Mouse (Mus musculus) small intestine, adult 2 months (tissue): Measurements from ENCODE around the gene Pdxk. TPM values are rescaled to one million over a fixed set of nuclear protein-coding genes. Genes with fewer than 3 reads are reported as not detected.

Source experiments
- H3K27ac ChIP-seq: fragments of 200-500 bp; 2 replicates; pipeline ENCODE4 v1.5.1; 2012; ENCODE audit warnings: low read depth, low read length, control low read depth, inconsistent platforms; ENCODE audit not compliant: insufficient read depth
- H3K27me3 ChIP-seq: fragments of 200-500 bp; 2 replicates; pipeline ENCODE4 v1.6.1; 2012; ENCODE audit warnings: mild to moderate bottlenecking, moderate library complexity, low read length, inconsistent platforms; ENCODE audit not compliant: control insufficient read depth, insufficient read depth
- H3K36me3 ChIP-seq: fragments of 200-500 bp; 2 replicates; pipeline ENCODE4 v1.6.1; 2012; ENCODE audit warnings: mild to moderate bottlenecking, low read length, control low read depth, inconsistent platforms; ENCODE audit not compliant: control insufficient read depth, insufficient read depth
- H3K4me1 ChIP-seq: fragments of 200-500 bp; 2 replicates; pipeline ENCODE4 v1.6.1; 2012; ENCODE audit warnings: low read length, inconsistent platforms, mixed read lengths; ENCODE audit not compliant: control insufficient read depth, insufficient read depth, insufficient read length
- H3K4me3 ChIP-seq: fragments of 200-500 bp; 2 replicates; pipeline ENCODE4 v1.5.1; 2012; ENCODE audit warnings: low read depth, mild to moderate bottlenecking, control low read depth, inconsistent platforms, low read length, moderate library complexity
- CTCF ChIP-seq: fragments of 200-500 bp; IDR thresholded peaks from 2 replicates; pipeline ENCODE4 v1.5.1; 2012; ENCODE audit warnings: low read depth, mild to moderate bottlenecking, control low read depth, inconsistent platforms, low read length, moderate library complexity, mixed read lengths; ENCODE audit not compliant: insufficient replicate concordance, insufficient read length; ENCODE audit errors: extremely low read depth
- POLR2A ChIP-seq: fragments of 200-500 bp; IDR thresholded peaks from 2 replicates; pipeline ENCODE4 v1.6.1; 2012; ENCODE audit warnings: low read depth, mild to moderate bottlenecking, control low read depth, inconsistent platforms, low read length, moderate library complexity
- WGBS: fragments of 180-500 bp; shearing (Covaris S2); methylation state at CpG from one replicate; pipeline ENCODE4 v1.1.7; 2018; 5-methylcytosine and 5-hydroxymethylcytosine counted together
- polyA plus RNA-seq: library from polyadenylated mRNA; depleted of rRNA; stranded (reverse); fragments of >200 nt; gene quantifications from 2 replicates; pipeline ENCODE4 v1.2.3, GENCODE M21; 2012

The Pdxk gene
- polyA plus RNA-seq, 1 experiment = 38.7 TPM

- TF ChIP-seq POLR2A (no peak), CTCF (no peak)
- peak overlapping the region; percentile 82 for H3K27ac ChIP-seq
- WGBS = 8% methylated on average over 5 of the region's 5 CpGs
- H3K36me3 ChIP-seq = no peaks in the 10 kb centered on the region
- peaks cover 60% of the 10 kb centered on the region for H3K4me1 ChIP-seq
- H3K4me3 ChIP-seq = no peak overlapping the region
- no peaks in the 10 kb centered on the region for H3K27me3 ChIP-seq
Measured at GRCm38 (mm10) chr10:78460463-78460862, 4.3 kb downstream of the Pdxk start.

- no peaks in the 10 kb centered on the region for H3K36me3 ChIP-seq
- H3K4me1 ChIP-seq = peaks cover 46% of the 10 kb centered on the region
- no peak for TF ChIP-seq CTCF
- TF ChIP-seq POLR2A = no peak
- WGBS = 68% methylated on average over 5 of the region's 5 CpGs
- H3K4me3 ChIP-seq = no peak overlapping the region
- H3K27ac ChIP-seq = peak overlapping the region; percentile 68
- H3K27me3 ChIP-seq = no peaks in the 10 kb centered on the region
Measured at GRCm38 (mm10) chr10:78458348-78459111, 6.2 kb downstream of the Pdxk start.

- TF ChIP-seq CTCF (peak; percentile 48; the same call in 1 of the 2 replicates), POLR2A (peak; percentile 35; the same call in 1 of the 2 replicates)
- no peaks in the 10 kb centered on the region for H3K36me3 ChIP-seq
- H3K4me3 ChIP-seq = peak overlapping the region; percentile 42
- H3K27ac ChIP-seq = peak overlapping the region; percentile 79
- WGBS = 30% methylated on average over 10 of the region's 10 CpGs
- peaks cover 43% of the 10 kb centered on the region for H3K4me1 ChIP-seq
- no peaks in the 10 kb centered on the region for H3K27me3 ChIP-seq
Measured at GRCm38 (mm10) chr10:78457495-78458347, 7.1 kb downstream of the Pdxk start.

GRCm38 (mm10) chr10:78456696-78457095, 8.1 kb downstream of the Pdxk start:
- WGBS = 83% methylated on average over 13 of the region's 13 CpGs
- TF ChIP-seq CTCF (no peak), POLR2A (no peak)
- no peak overlapping the region for H3K27ac ChIP-seq

GRCm38 (mm10) chr10:78452641-78453040, 12.1 kb downstream of the Pdxk start:
- 71% methylated on average over 4 of the region's 4 CpGs for WGBS
- no peak overlapping the region for H3K4me3 ChIP-seq
- peaks cover 7% of the 10 kb centered on the region for H3K4me1 ChIP-seq
- peaks cover 25% of the 10 kb centered on the region for H3K36me3 ChIP-seq
- H3K27ac ChIP-seq = no peak overlapping the region
- TF ChIP-seq CTCF = no peak
- TF ChIP-seq POLR2A = no peak
- no peaks in the 10 kb centered on the region for H3K27me3 ChIP-seq

More at GRCm38 (mm10) chr10:78456696-78457095, 8.1 kb downstream of the Pdxk start:
- no peaks in the 10 kb centered on the region; the same call in 1 of the 2 replicates for H3K36me3 ChIP-seq
- H3K4me1 ChIP-seq = peaks cover 34% of the 10 kb centered on the region
- no peaks in the 10 kb centered on the region for H3K27me3 ChIP-seq
- H3K4me3 ChIP-seq = no peak overlapping the region

GRCm38 (mm10) chr10:78450761-78451160, 14.0 kb downstream of the Pdxk start:
- WGBS = 90% methylated on average over 5 of the region's 5 CpGs
- Histone ChIP-seq H3K36me3 (peaks cover 42% of the 10 kb centered on the region), H3K27ac (no peak overlapping the region), H3K4me3 (no peak overlapping the region), H3K4me1 (peaks cover 2% of the 10 kb centered on the region; the same call in 1 of the 2 replicates), H3K27me3 (no peaks in the 10 kb centered on the region)
- TF ChIP-seq CTCF = no peak
- TF ChIP-seq POLR2A = no peak

GRCm38 (mm10) chr10:78447396-78447795, 17.4 kb downstream of the Pdxk start:
- H3K4me1 ChIP-seq = no peaks in the 10 kb centered on the region
- H3K27me3 ChIP-seq = no peaks in the 10 kb centered on the region
- H3K4me3 ChIP-seq = no peak overlapping the region
- no peak overlapping the region for H3K27ac ChIP-seq
- 78% methylated on average over 3 of the region's 3 CpGs for WGBS
- TF ChIP-seq POLR2A = no peak
- TF ChIP-seq CTCF = no peak
- H3K36me3 ChIP-seq = peaks cover 63% of the 10 kb centered on the region
